Mouse (Mus musculus) gastrocnemius, adult 18-20 months (tissue): Measurements from ENCODE around the gene Pdxdc1. TPM values are rescaled to one million over a fixed set of nuclear protein-coding genes. Genes with fewer than 3 reads are reported as not detected.
"Not testable (repeated sequence)": the region's sequence is repeated elsewhere in the genome, so short reads cannot be mapped to it uniquely, and the experiment has no call there.

Source experiments
- DNase-seq: peaks from one replicate; pipeline ENCODE4 v3.0.0; 2021; ENCODE audit warnings: low spot score
- microRNA-seq: library from miRNA; unstranded; fragments of <30 nt; microRNA quantifications from one replicate; pipeline ENCODE4 v1.2.0, GENCODE M21; 2021
- total RNA-seq, 2 experiments: library from RNA; stranded (reverse); gene quantifications; 2 replicates each; pipeline ENCODE4 v1.2.3; 2021

Pdxdc1 gene
- total RNA-seq, 2 experiments from 2014 or later = 46.9 to 51.1 TPM

- peak; percentile 97 for DNase-seq
Observed at GRCm38 (mm10) chr16:13818560-13819393, 84.2 kb downstream of the Pdxdc1 start, which contains the start of gene Ntan1. Gene Ntan1 (plus strand): TSS chr16:13818845.

GRCm38 (mm10) chr16:13813200-13813599 lies 89.7 kb downstream of the Pdxdc1 start:
- no peak for DNase-seq

GRCm38 (mm10) chr16:13812152-13812551 lies 90.8 kb downstream of the Pdxdc1 start:
- no peak for DNase-seq

GRCm38 (mm10) chr16:13808410-13808809 lies 94.5 kb downstream of the Pdxdc1 start:
- no peak for DNase-seq

GRCm38 (mm10) chr16:13807616-13808015 lies 95.3 kb downstream of the Pdxdc1 start:
- DNase-seq = no peak

- no peak for DNase-seq
Observed at GRCm38 (mm10) chr16:13804666-13805065, 98.3 kb downstream of the Pdxdc1 start.

- no peak for DNase-seq
Observed at GRCm38 (mm10) chr16:13801231-13801630, 101.7 kb downstream of the Pdxdc1 start.

- no peak for DNase-seq
Observed at GRCm38 (mm10) chr16:13796746-13797175, 106.2 kb downstream of the Pdxdc1 start.

GRCm38 (mm10) chr16:13793441-13793840 lies 109.5 kb downstream of the Pdxdc1 start:
- not testable (repeated sequence) for DNase-seq

GRCm38 (mm10) chr16:13785932-13786331 lies 117.0 kb downstream of the Pdxdc1 start:
- no peak for DNase-seq

Small RNA genes lying within 50 kb of the gene (microRNA-seq; reads per million reads assigned to microRNA genes)
- gene Gm27734 = not detected

Other genes starting within 250 kb of the Pdxdc1 start
- 1 to 10 TPM; 6.8 to 7.4 TPM for gene Parn, start 235.0 kb downstream of the Pdxdc1 start, total RNA-seq
- gene Bfar, start 231.3 kb downstream of the Pdxdc1 start, total RNA-seq = 10 to 100 TPM; 33.1 to 33.2 TPM
- 1 to 10 TPM; 2.3 to 2.7 TPM for gene 3110001I22Rik, start 231.2 kb downstream of the Pdxdc1 start, total RNA-seq
- gene Pla2g10, start 172.1 kb downstream of the Pdxdc1 start, total RNA-seq = not detected
- gene Rrn3, start 122.4 kb downstream of the Pdxdc1 start, total RNA-seq = 10 to 100 TPM; 33.3 to 36.5 TPM
- 10 to 100 TPM; 40.2 to 43.4 TPM for gene Ntan1, start 84.3 kb downstream of the Pdxdc1 start, total RNA-seq
- gene Mpv17l, start within 50 bp of the Pdxdc1 start, total RNA-seq = under 1 TPM; 0.50 to 0.85 TPM
- gene 2900011O08Rik, start 83.5 kb upstream of the Pdxdc1 start, total RNA-seq = not detected
- not detected for gene Ifitm7, start 83.8 kb upstream of the Pdxdc1 start, total RNA-seq